Mouse (Mus musculus) hindbrain, embryonic 11.5 days (tissue): ENCODE results near the gene Gapdh. TPM values are rescaled to one million over a fixed set of nuclear protein-coding genes. Genes with fewer than 3 reads are reported as not detected.
A peak's percentile ranks its signal among the peaks of the same experiment; 100 is the strongest.

ENCODE experiments used
- ATAC-seq: fragments of 200-750 bp; cut with Nextera tagmentation; 2 replicates; pipeline ENCODE4 v1.8.0; 2017; ENCODE audit warnings: mild to moderate bottlenecking, moderate TSS enrichment, moderate library complexity; ENCODE audit not compliant: low FRiP score
- DNase-seq: peaks from one replicate; pipeline ENCODE4 v3.0.0-alpha.2; 2015; ENCODE audit warnings: low spot score
- H3K27ac ChIP-seq: fragments of 300-500 bp; sonication (generic); 2 replicates; pipeline ENCODE4 v1.5.1; 2014; ENCODE audit warnings: mild to moderate bottlenecking, low read depth, low read length
- H3K27me3 ChIP-seq: fragments of 300-500 bp; sonication (generic); 2 replicates; pipeline ENCODE4 v1.6.1; 2014; ENCODE audit warnings: mild to moderate bottlenecking, low read length, moderate library complexity, mixed read lengths; ENCODE audit not compliant: control insufficient read depth, insufficient read depth
- H3K36me3 ChIP-seq: fragments of 300-500 bp; sonication (generic); 2 replicates; pipeline ENCODE4 v1.6.1; 2014; ENCODE audit warnings: mild to moderate bottlenecking, low read length, moderate library complexity, mixed read lengths; ENCODE audit not compliant: control insufficient read depth, insufficient read depth
- H3K4me1 ChIP-seq: fragments of 300-500 bp; sonication (generic); replicated peaks from 2 replicates; pipeline ENCODE4 v1.6.1; 2014; ENCODE audit warnings: low read length, mixed read lengths; ENCODE audit not compliant: control insufficient read depth, insufficient read depth
- H3K4me2 ChIP-seq: fragments of 300-500 bp; sonication (generic); replicated peaks from 2 replicates; pipeline ENCODE4 v1.6.1; 2014; ENCODE audit warnings: mild to moderate bottlenecking, low read depth, low read length
- H3K4me3 ChIP-seq: fragments of 300-500 bp; sonication (generic); 2 replicates; pipeline ENCODE4 v1.5.1; 2014; ENCODE audit warnings: low read depth, low read length
- H3K9ac ChIP-seq: fragments of 300-500 bp; sonication (generic); 2 replicates; pipeline ENCODE4 v1.6.1; 2014; ENCODE audit warnings: low read depth, low read length
- H3K9me3 ChIP-seq: fragments of 300-500 bp; sonication (generic); 2 replicates; pipeline ENCODE4 v1.6.1; 2016; ENCODE audit warnings: low read length; ENCODE audit not compliant: control insufficient read depth
- WGBS: fragments of 180-500 bp; shearing (Covaris S2); extraction: QIAGEN DNeasy Blood & Tissue Kit; methylation state at CpG from one replicate; pipeline ENCODE4 v1.1.7; 2014; 5-methylcytosine and 5-hydroxymethylcytosine counted together
- polyA plus RNA-seq: library from polyadenylated mRNA; unstranded; fragments of >200 nt; fragmentation: Nextera tagmentation; extraction: Ambion mirVana; gene quantifications from 2 replicates; pipeline ENCODE4 v1.2.1, GENCODE M21; 2014

The Gapdh gene
- 2,070 and 2,095 TPM in 2 replicates for polyA plus RNA-seq

GRCm38 (mm10) chr6:125166051-125166751 lies at the start of gene Gapdh:
TSS of gene Gapdh (minus strand) at chr6:125166467.
- ATAC-seq (peak; percentile 17; the same call in 1 of the 2 replicates), DNase-seq (peak; percentile 67)
- Histone ChIP-seq H3K27ac (peak within 1 kb of the TSS; percentile 91), H3K27me3 (no peaks in the 10 kb centered on the region), H3K4me2 (peak within 1 kb of the TSS; percentile 95), H3K4me1 (peaks cover 26% of the 10 kb centered on the region), H3K9ac (peak within 1 kb of the TSS; percentile 98), H3K9me3 (no peaks in the 10 kb centered on the region), H3K36me3 (peaks cover 10% of the 10 kb centered on the region), H3K4me3 (peak within 1 kb of the TSS; percentile 94)
- under 1% methylated on average over 18 of the region's 18 CpGs for WGBS

GRCm38 (mm10) chr6:125215148-125215954 lies 49.1 kb upstream of the Gapdh start, which contains the start of gene Vamp1:
TSS of gene Vamp1 (plus strand) at chr6:125215551.
- Histone ChIP-seq H3K27me3 (no peaks in the 10 kb centered on the region), H3K27ac (peak within 1 kb of the TSS; percentile 40; the same call in 1 of the 2 replicates), H3K36me3 (no peaks in the 10 kb centered on the region), H3K4me3 (peak within 1 kb of the TSS; percentile 71), H3K4me2 (peak within 1 kb of the TSS; percentile 97), H3K9ac (peak within 1 kb of the TSS; percentile 70), H3K4me1 (no peaks in the 10 kb centered on the region), H3K9me3 (no peaks in the 10 kb centered on the region)
- ATAC-seq (peak; percentile 97), DNase-seq (peak; percentile 92)
- WGBS: under 1% methylated on average over 47 of the region's 48 CpGs

DNA sequence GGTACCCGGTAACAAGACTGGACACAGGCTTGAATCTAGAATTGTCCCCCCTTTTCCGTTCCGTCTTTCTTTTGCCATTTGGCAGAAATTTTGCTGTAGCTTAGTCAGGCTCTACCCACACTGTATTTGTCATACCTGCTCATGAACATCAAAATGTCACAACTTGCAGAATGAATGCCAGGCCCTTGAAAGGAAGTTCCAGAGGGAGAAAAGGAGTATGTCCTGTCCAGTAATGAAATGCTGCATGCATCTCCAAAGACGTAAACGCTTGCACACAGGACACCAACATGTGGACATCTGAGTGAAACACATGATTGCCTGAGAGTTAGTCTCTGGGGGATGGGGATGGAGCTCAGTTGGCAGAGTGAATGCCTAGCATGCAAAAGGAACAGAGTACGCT lies 47.4 kb upstream of the Gapdh start:
- Histone ChIP-seq H3K27me3 (no peaks in the 10 kb centered on the region), H3K4me2 (no peak overlapping the region), H3K9ac (no peak overlapping the region), H3K9me3 (no peaks in the 10 kb centered on the region), H3K4me1 (no peaks in the 10 kb centered on the region), H3K36me3 (no peaks in the 10 kb centered on the region), H3K4me3 (no peak overlapping the region), H3K27ac (no peak overlapping the region)
- 78% methylated on average over 6 of the region's 6 CpGs for WGBS
- ATAC-seq: no peak
- DNase-seq: no peak

- H3K4me3 ChIP-seq: no peak overlapping the region
- no peaks in the 10 kb centered on the region for H3K27me3 ChIP-seq
- H3K9me3 ChIP-seq: no peaks in the 10 kb centered on the region
- H3K36me3 ChIP-seq: no peaks in the 10 kb centered on the region
- ATAC-seq (no peak), DNase-seq (no peak)
- no peak overlapping the region for H3K9ac ChIP-seq
- H3K4me1 ChIP-seq: no peaks in the 10 kb centered on the region
- H3K27ac ChIP-seq: no peak overlapping the region
- 70% methylated on average over 6 of the region's 6 CpGs for WGBS
- no peak overlapping the region for H3K4me2 ChIP-seq
Observed at GRCm38 (mm10) chr6:125213129-125213528, 46.9 kb upstream of the Gapdh start.

- no peak overlapping the region for H3K27ac ChIP-seq
- no peak for DNase-seq
- no peaks in the 10 kb centered on the region for H3K36me3 ChIP-seq
- no peak overlapping the region for H3K4me2 ChIP-seq
- no peaks in the 10 kb centered on the region for H3K9me3 ChIP-seq
- no peak overlapping the region for H3K9ac ChIP-seq
- H3K4me3 ChIP-seq: no peak overlapping the region
- no peaks in the 10 kb centered on the region for H3K4me1 ChIP-seq
- no peak for ATAC-seq
- no peaks in the 10 kb centered on the region for H3K27me3 ChIP-seq
- 51% methylated on average over 2 of the region's 2 CpGs for WGBS
Observed at GRCm38 (mm10) chr6:125212621-125213020, 46.4 kb upstream of the Gapdh start.

DNA sequence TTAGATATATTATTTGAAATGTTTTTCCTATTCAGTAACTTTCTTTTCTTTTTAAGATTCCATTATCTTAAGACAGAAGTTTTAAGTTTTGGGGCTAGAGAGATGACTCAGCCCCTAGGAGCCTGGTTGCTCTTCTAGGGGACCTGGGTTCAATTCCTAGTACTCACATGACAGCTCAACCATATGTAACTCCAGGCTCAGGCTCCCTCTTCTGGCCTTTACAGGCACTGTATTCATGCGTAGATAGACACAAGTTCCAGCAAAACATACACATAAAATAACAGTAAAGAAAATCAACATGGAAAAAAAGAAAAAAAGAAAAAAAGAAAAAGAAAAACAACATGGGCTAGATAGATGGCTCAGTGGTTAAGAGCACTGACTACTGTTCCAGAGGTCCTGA lies 44.2 kb upstream of the Gapdh start:
- no peak overlapping the region for H3K27ac ChIP-seq
- H3K4me2 ChIP-seq: no peak overlapping the region
- no peak overlapping the region for H3K4me3 ChIP-seq
- ATAC-seq (no peak), DNase-seq (no peak)
- H3K9me3 ChIP-seq: no peaks in the 10 kb centered on the region
- H3K36me3 ChIP-seq: no peaks in the 10 kb centered on the region
- H3K9ac ChIP-seq: no peak overlapping the region
- no peaks in the 10 kb centered on the region for H3K4me1 ChIP-seq
- no peaks in the 10 kb centered on the region for H3K27me3 ChIP-seq
- WGBS: 91% methylated on average over 1 of the region's 1 CpGs

- DNase-seq: no peak
- Histone ChIP-seq H3K4me1 (peaks cover 3% of the 10 kb centered on the region; the same call in 1 of the 2 replicates), H3K4me3 (no peak overlapping the region), H3K9me3 (no peaks in the 10 kb centered on the region), H3K27me3 (no peaks in the 10 kb centered on the region), H3K4me2 (no peak overlapping the region), H3K27ac (no peak overlapping the region), H3K36me3 (no peaks in the 10 kb centered on the region), H3K9ac (no peak overlapping the region)
- WGBS: 89% methylated on average over 5 of the region's 5 CpGs
- ATAC-seq: no peak
Observed at GRCm38 (mm10) chr6:125197166-125197565, 30.9 kb upstream of the Gapdh start.

DNA sequence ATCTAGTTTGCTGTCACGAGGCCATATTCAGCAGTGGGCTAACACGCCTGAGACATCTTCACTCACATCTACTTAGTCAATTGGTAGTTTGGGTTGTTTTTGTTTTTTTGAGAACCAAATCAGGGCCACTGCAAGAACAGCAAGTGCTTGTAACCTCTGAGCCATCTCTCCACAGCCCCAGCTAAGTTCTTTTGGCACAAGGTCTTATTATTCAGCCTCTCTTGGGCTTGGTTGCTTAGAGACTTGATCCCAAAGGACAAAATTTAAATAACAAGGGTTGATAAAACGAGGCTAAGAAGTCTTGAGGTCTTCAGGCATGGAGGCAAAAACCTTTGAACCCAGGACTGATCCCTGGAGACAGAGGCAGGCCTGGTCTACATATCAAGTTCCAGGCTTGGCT lies 30.0 kb upstream of the Gapdh start:
- Histone ChIP-seq H3K4me3 (no peak overlapping the region), H3K4me2 (no peak overlapping the region), H3K4me1 (peaks cover 3% of the 10 kb centered on the region; the same call in 1 of the 2 replicates), H3K9ac (no peak overlapping the region), H3K36me3 (no peaks in the 10 kb centered on the region), H3K9me3 (no peaks in the 10 kb centered on the region), H3K27me3 (no peaks in the 10 kb centered on the region), H3K27ac (no peak overlapping the region)
- DNase-seq (no peak), ATAC-seq (no peak)
- WGBS: 41% methylated on average over 3 of the region's 3 CpGs
